Mouse (Mus musculus): ENCODE measurements around the gene Nckap5.

Nckap5 gene

DNA sequence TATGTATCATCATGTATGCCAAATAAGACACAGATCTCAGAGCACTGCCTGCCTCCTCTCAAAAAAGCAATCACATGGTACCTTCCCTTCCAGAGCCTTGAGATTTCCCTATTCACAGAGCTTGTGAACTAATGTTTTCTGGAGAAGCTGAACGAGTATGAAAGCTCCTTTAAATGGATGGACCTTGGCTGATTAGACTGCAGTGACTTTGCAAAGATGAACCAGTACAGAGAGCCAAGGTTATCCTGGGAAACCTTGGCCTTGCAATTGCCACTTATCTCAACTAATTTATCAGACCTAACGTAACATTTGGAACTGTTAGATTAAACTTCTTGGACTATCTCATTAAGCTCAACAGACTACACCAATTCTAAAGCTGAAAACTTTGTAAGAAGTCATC, 296.6 kb downstream of the Nckap5 start:
- no peak for DNase-seq

- DNase-seq, result no peak
Measured at GRCm38 (mm10) chr1:126528043-126528598, 302.5 kb downstream of the Nckap5 start.

- DNase-seq, result no peak
Measured at GRCm38 (mm10) chr1:126518067-126518466, 312.5 kb downstream of the Nckap5 start.

- DNase-seq, result no peak
Measured at GRCm38 (mm10) chr1:126517427-126517826, 313.2 kb downstream of the Nckap5 start.

GRCm38 (mm10) chr1:126515054-126515756, 315.4 kb downstream of the Nckap5 start:
- no peak for DNase-seq

DNA sequence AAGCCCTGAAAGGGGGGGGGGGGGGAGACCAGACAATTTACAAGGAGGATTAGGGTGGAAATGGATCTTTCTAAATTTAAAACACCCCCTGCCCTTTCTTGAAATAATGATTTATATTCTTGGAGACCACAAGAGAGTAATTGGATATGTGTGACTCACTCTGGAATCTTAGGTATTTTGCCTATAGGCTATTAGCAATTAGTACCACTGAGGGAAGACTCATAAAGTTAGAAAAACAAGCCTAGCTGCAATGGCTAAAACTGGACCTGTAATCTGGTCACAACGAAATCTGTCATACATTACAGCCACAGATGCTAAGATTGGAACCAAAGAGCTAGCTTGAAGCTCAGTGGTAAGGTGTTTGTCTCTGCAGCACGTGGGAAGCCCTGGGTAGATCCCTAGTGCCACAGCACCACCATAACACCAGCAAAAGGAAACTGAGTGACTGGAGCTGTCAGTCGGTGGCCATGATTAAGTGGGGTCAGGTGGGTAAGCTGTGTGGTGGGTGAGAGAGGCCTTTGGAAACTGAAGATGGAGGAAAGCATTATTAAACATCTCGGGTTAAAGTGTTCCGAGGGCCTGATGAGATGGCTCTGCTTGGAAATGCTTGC, 318.7 kb downstream of the Nckap5 start:
- DNase-seq, result no peak

- DNase-seq, result no peak
Measured at GRCm38 (mm10) chr1:126504717-126505116, 325.9 kb downstream of the Nckap5 start.

DNA sequence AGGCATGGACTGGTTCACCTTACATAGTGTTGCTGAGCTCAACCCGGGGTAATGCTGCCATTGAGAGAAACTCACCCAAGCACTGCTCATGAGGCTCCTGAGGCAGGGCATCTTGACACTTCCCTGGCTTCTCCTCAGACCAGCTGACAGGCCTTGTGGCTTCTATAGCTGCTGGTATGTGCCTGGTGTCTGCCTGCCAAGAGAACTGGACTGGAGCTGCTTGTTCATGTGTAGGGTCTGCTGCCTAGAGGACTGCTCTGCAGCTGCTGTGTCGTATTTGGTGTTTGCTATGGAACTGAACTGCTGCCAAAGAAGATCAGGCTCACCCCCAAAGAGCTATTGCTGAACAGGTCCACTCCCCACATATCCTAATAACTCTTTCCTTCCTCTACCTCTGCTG, 327.9 kb downstream of the Nckap5 start:
- no peak for DNase-seq

GRCm38 (mm10) chr1:126496722-126497121, 333.9 kb downstream of the Nckap5 start:
- DNase-seq, result no peak

- DNase-seq, result no peak
Measured at GRCm38 (mm10) chr1:126492206-126493071, 338.2 kb downstream of the Nckap5 start.

GRCm38 (mm10) chr1:126491412-126491811, 339.2 kb downstream of the Nckap5 start:
- DNase-seq, result no peak

DNA sequence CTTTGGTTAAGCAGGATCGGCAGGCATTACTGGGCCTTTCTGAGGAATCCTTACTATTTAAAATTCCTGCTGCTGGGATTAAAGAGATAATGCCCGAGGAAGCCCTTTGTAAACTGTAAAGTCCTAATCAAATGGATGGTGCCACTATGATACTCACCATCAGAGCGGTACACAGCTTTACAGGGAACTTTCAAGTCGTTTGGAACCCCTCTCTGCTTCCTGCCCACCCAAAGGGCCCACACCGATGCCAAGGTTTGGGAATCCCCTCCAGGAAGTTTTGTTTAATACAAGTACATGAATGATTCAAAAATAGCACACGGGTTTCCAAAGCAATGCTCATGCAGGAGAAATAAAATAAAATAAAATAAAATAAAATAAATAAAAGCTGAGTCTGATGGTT, 340.3 kb downstream of the Nckap5 start:
- DNase-seq, result no peak

DNA sequence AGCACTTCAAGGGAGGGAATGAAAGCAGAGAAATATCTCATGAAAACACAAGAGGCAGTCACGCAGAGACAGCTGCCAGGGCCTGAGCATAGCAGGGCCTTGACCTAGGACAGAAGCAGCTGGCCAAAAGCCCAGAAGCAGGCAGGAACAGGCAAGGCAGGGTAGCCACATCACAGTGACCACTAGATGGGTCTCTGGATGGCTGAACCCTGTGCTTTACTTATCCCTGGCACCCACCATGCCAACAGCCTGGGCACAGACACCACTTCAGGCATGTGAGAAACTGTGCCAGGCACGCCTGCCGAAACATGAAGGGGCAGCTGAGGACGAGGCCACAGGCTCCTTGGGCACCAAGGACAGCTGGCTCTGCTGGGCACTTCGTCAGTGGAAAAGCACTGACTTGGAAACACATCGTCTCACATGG, 345.9 kb downstream of the Nckap5 start:
- no peak for DNase-seq

DNA sequence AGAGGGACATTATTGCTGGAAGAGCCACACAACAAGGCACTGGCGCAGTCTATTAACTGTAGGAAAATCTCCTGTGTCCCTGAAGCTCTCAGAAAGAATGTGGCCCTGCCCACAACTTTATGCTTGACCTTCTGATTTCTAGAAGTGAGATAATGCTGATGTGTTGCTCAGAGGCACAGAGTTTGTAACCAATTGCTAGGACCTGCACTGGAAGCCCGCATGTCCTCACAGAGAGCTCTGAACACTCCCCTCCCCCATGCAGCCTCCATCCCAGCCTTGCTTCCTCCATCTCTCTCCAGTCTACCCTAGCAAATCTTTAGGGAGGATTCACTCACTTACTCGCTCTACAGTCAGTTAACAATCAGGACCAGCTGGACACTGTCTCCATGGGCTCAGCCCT, 346.9 kb downstream of the Nckap5 start:
- no peak for DNase-seq

DNA sequence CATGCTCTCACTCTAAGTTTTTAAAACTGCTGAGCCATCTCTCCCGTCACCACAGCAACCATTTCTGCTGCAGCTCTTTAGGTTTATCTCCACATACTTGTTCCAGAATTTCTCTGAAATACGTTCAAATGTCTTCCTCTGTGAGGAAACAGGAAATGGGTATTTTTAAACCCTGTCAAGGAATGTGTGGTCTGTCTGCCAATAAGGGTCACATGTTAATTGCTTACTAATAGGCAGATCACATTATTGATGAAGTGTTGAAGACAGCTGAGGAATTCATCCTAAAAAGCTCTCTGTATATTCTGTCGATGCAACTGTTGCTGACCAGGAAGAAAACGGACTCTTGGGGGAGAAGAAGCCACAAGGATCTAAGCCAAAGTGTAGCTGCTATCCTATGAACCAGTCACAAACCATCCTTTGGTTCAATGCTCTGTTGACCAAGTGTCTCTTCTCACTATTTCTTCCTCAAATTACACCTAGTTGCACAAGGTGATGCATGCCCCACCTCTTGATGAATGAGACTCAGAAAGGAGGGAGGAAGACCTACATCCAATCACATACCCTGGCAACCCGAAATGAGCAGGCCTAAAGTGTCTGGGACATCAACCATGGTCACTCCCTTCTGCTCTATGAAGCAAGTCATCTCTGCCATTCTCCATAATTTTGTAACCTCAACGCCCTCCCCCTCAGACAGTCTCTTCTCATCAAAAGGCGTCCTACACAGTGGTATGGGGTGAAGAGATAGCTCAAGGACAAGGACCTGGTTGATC, 349.0 kb downstream of the Nckap5 start:
- DNase-seq, result no peak

- DNase-seq, result no peak
Measured at GRCm38 (mm10) chr1:126473044-126473443, 357.6 kb downstream of the Nckap5 start.

DNA sequence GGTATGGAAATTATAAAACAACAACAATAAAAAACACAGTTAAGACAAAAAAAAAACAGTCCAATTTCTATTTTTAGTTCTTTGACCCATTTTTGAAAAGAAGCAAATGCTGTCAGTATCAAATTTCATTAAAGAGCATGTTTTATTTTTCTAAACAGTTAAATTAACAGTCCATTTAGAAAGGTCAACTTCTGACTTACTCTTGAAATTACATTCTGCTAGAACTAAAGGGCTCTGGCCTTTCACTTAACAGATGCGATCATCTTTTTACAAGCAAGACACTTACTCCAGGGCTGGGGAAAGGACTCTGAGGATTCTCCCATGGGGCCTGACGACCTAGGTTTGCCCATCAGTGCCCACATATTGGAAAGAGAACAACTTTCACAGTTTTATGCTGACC, 359.2 kb downstream of the Nckap5 start:
- no peak for DNase-seq

- DNase-seq, result no peak
Measured at GRCm38 (mm10) chr1:126470883-126471282, 359.7 kb downstream of the Nckap5 start.

DNA sequence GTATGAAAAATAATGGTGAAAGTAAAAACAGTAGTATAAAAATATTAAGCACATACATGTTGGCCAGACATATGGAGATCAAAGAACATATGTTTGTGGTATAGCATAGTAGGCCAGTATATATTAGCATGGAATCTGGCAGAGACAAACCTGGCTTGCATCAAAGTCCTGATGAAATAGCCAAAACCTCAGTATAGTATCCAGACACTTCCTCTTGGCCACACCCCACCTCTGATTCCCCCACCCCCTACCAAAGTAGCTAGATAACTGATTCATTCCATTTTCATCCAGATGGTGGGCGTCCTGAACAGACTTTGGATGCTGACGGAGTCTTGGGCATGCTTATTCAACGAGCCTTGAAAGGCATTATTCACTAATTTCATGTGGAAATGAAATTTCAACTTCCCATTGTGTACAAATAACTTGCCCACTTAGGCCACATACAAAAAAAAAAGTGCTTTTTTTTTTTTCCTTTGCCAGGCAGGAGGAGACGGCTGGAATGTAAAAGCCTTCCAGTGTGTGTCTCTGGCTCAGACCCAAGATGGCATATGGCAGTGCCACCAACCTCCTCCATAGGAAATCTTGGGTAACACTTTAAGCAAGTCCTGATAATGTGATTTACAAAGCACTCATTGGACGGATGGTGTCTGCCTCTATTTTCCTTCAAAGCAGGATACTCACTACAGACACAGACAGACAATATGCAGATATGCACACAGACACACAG, 360.6 kb downstream of the Nckap5 start:
- peak; percentile 48 for DNase-seq

DNA sequence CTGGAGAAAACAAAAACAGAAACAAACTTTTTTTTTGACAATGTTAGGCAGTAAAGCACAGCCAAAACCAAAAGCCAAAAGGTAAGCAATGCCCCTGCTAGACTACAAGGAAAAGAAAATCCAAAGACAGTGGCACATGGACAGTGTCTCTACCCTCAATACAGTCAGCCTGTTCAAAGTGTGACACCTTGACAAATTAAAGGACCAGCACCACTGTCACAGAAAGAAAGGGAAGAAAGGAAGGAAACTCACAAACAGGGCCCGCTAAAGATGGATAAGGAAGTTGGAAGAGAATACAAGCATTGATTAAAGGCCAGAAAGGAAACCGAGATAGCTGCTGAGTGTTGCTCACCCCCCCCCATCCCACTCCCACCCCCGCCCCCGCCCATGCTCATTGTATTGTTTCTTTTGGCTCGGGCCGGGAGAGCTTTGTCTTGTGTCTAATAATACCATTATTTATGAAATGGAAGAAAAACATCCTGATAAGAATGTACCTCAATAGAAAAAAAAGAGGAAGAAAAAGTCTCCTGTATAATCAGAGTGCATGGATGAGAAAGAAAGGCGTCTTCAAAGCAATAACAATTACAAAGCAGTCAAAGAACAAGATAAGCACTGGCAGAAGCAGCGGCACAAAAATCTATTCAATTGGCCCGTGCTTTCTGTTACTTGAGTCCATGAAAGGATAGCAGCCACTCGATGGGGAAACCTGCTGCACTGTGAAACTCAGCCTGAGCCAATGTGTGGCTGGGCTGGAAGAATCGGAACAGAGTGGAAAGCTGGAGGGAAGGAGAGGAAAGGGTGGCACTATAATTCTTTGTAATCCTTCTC, 368.9 kb downstream of the Nckap5 start:
- DNase-seq, result no peak

- no peak for DNase-seq
Measured at GRCm38 (mm10) chr1:126457739-126458138, 372.9 kb downstream of the Nckap5 start.

All from cerebellum, adult 9-10 months (tissue).